Mouse (Mus musculus): Measurements from ENCODE around the gene Stat4. TPM values are rescaled to one million over a fixed set of nuclear protein-coding genes. Genes with fewer than 3 reads are reported as not detected.

The Stat4 gene
- polyA plus RNA-seq, 1 experiment: not detected

DNA sequence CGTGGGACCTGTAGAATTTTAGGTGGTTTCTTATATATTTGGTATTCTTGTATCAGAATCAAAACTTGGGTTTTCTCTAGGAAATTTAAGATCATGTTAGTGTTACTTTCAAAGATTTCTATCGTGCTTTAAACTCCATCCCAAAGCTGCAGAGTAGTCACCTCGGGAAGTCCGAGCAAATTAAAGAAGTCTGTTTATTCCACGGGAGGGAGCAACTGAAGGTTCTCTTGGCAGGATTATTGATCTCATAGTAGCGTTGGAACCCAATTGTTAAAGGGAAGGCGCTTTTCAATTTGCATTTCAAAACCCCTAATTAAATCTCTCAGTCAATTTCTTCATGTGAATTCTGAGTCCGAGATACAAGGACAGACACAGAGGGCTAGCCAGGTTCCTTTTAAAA, 93.4 kb downstream of the Stat4 start:
- no peaks in the 10 kb centered on the region for H3K79me2 ChIP-seq (ENCODE audit: control insufficient read depth, insufficient read depth)
- H3K4me3 ChIP-seq: no peak overlapping the region
- H3K36me3 ChIP-seq (ENCODE audit: control insufficient read depth, insufficient read depth): no peaks in the 10 kb centered on the region
- no peak for TF ChIP-seq MYOD1 (IDR thresholded peaks at IDR 0.05; ENCODE audit: control insufficient read depth in 1 of 3, insufficient read length in 2 of 3, low read depth in 2 of 3)
- TF ChIP-seq REST (IDR thresholded peaks at IDR 0.05; ENCODE audit: insufficient read depth, insufficient read length): no peak
- no peak for TF ChIP-seq POLR2AphosphoS2 (IDR thresholded peaks at IDR 0.05; ENCODE audit: insufficient read length, low read depth)
- TF ChIP-seq MAX (IDR thresholded peaks at IDR 0.05; ENCODE audit: low read depth): no peak
- TF ChIP-seq USF1 (IDR thresholded peaks at IDR 0.05; ENCODE audit: low read depth): no peak
- no peak for TF ChIP-seq TCF12 (IDR thresholded peaks at IDR 0.05; ENCODE audit: insufficient read depth, poor library complexity, severe bottlenecking)
- no peak for TF ChIP-seq SRF (IDR thresholded peaks at IDR 0.05; ENCODE audit: control insufficient read depth, insufficient read length, low read depth)
- TF ChIP-seq E2F4 (IDR thresholded peaks at IDR 0.05; ENCODE audit: insufficient read depth): no peak
- no peak for TF ChIP-seq MYOG (IDR thresholded peaks at IDR 0.05; ENCODE audit: control insufficient read depth in 1 of 3, insufficient read depth in 1 of 3, insufficient read length in 2 of 3, low read depth in 2 of 3)
- no peak overlapping the region for H3ac ChIP-seq (ENCODE audit: control insufficient read depth, insufficient read length)
- peaks cover 11% of the 10 kb centered on the region for H3K27me3 ChIP-seq (ENCODE audit: control insufficient read depth, insufficient read depth, insufficient read length)
- H3K4me2 ChIP-seq (ENCODE audit: low read depth): no peak overlapping the region

DNA sequence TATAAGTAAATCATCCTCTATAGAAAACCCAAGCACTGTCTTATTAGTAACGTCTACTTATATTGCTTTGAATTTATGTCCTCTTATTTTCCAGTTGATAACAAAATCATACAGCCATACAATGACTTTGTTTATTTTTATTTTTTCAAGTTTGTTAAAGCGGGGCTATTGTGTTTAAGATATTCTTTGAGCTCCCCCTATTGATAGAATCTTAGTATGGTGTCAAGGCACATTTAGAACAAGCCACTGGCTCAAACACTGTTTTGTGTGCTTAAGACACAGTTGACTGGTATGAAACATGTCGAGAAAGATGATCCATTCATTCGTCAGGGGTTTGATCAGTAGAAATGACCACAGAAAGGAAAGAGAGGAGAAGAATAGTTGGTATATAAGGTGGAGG, 99.3 kb downstream of the Stat4 start:
- TF ChIP-seq POLR2A (IDR thresholded peaks at IDR 0.05; ENCODE audit: insufficient read length, low read depth) (no peak), MYOG (IDR thresholded peaks at IDR 0.05; ENCODE audit: control insufficient read depth in 1 of 3, insufficient read depth in 1 of 3, insufficient read length in 2 of 3, low read depth in 2 of 3) (no peak), MAX (IDR thresholded peaks at IDR 0.05; ENCODE audit: low read depth) (no peak), USF1 (IDR thresholded peaks at IDR 0.05; ENCODE audit: low read depth) (no peak), TCF12 (IDR thresholded peaks at IDR 0.05; ENCODE audit: insufficient read depth, poor library complexity, severe bottlenecking) (no peak), REST (IDR thresholded peaks at IDR 0.05; ENCODE audit: insufficient read depth, insufficient read length) (no peak), TCF3 (IDR thresholded peaks at IDR 0.05; ENCODE audit: insufficient read length, low read depth) (no peak), POLR2AphosphoS2 (IDR thresholded peaks at IDR 0.05; ENCODE audit: insufficient read length, low read depth) (no peak), MYOD1 (IDR thresholded peaks at IDR 0.05; ENCODE audit: control insufficient read depth in 1 of 3, insufficient read length in 2 of 3, low read depth in 2 of 3) (no peak), CEBPB (IDR thresholded peaks at IDR 0.05; ENCODE audit: insufficient read depth, poor library complexity, severe bottlenecking) (no peak), E2F4 (IDR thresholded peaks at IDR 0.05; ENCODE audit: insufficient read depth) (no peak), SRF (IDR thresholded peaks at IDR 0.05; ENCODE audit: control insufficient read depth, insufficient read length, low read depth) (no peak)
- no peaks in the 10 kb centered on the region for H3K27me3 ChIP-seq (ENCODE audit: control insufficient read depth, insufficient read depth, insufficient read length)

DNA sequence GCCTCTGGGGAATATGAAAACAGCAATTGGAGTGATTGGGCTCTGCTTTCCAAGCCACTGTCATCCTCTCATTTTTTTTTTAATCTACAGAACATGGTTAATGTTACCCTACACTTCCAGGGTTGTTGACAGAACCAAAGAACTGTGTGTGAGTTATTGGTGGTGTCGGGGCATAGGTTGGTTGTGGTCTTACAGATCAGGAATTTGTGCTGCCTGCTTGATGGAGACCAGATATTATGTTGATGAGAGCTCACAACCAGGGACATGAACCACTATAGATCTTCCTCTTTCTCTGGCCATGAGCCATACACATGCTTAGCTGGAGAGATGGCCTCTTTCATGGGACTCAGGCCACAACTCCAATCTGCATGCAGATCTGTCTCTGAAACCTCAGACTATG, 100.2 kb downstream of the Stat4 start:
- Histone ChIP-seq H3ac (ENCODE audit: control insufficient read depth, insufficient read length) (no peak overlapping the region), H3K79me2 (ENCODE audit: control insufficient read depth, insufficient read depth) (no peaks in the 10 kb centered on the region), H3K4me2 (ENCODE audit: low read depth) (no peak overlapping the region), H3K36me3 (ENCODE audit: control insufficient read depth, insufficient read depth) (no peaks in the 10 kb centered on the region), H3K4me3 (no peak overlapping the region), H3K27me3 (ENCODE audit: control insufficient read depth, insufficient read depth, insufficient read length) (no peaks in the 10 kb centered on the region)
- TF ChIP-seq MYOD1 (IDR thresholded peaks at IDR 0.05; ENCODE audit: control insufficient read depth in 1 of 3, insufficient read length in 2 of 3, low read depth in 2 of 3) (no peak), MYOG (IDR thresholded peaks at IDR 0.05; ENCODE audit: control insufficient read depth in 1 of 3, insufficient read depth in 1 of 3, insufficient read length in 2 of 3, low read depth in 2 of 3) (no peak), E2F4 (IDR thresholded peaks at IDR 0.05; ENCODE audit: insufficient read depth) (no peak), POLR2AphosphoS2 (IDR thresholded peaks at IDR 0.05; ENCODE audit: insufficient read length, low read depth) (no peak), USF1 (IDR thresholded peaks at IDR 0.05; ENCODE audit: low read depth) (no peak), MAX (IDR thresholded peaks at IDR 0.05; ENCODE audit: low read depth) (no peak), REST (IDR thresholded peaks at IDR 0.05; ENCODE audit: insufficient read depth, insufficient read length) (no peak), POLR2A (IDR thresholded peaks at IDR 0.05; ENCODE audit: insufficient read length, low read depth) (no peak), SRF (IDR thresholded peaks at IDR 0.05; ENCODE audit: control insufficient read depth, insufficient read length, low read depth) (no peak)

More for the DNA sequence above, 99.3 kb downstream of the Stat4 start:
- no peaks in the 10 kb centered on the region for H3K79me2 ChIP-seq (ENCODE audit: control insufficient read depth, insufficient read depth)
- H3K4me2 ChIP-seq (ENCODE audit: low read depth): no peak overlapping the region
- no peak overlapping the region for H3ac ChIP-seq (ENCODE audit: control insufficient read depth, insufficient read length)
- H3K4me3 ChIP-seq: no peak overlapping the region
- H3K36me3 ChIP-seq (ENCODE audit: control insufficient read depth, insufficient read depth): no peaks in the 10 kb centered on the region

DNA sequence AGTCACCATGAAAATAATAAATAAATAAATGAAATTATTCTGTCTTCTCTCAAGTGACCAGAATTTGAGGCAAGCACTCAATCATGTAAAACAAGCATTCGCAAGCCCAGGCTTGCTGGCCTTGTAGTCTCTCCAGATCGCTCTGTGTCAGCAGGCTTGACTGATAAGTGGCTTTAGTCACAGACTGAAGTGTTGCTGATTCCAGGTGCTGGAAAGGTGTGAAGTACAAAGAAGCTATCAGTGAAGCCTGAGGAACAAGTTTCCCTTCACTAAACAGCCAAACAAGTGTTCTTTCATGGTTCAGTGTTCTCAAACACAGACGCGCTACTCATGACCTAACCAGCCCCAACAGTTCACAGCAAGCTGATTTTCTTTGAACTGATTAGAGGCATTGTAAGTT, 101.7 kb downstream of the Stat4 start:
- H3K27me3 ChIP-seq (ENCODE audit: control insufficient read depth, insufficient read depth, insufficient read length): peaks cover 4% of the 10 kb centered on the region
- H3K36me3 ChIP-seq (ENCODE audit: control insufficient read depth, insufficient read depth): no peaks in the 10 kb centered on the region
- H3ac ChIP-seq (ENCODE audit: control insufficient read depth, insufficient read length): no peak overlapping the region
- no peak overlapping the region for H3K4me3 ChIP-seq
- H3K4me2 ChIP-seq (ENCODE audit: low read depth): no peak overlapping the region
- TF ChIP-seq POLR2AphosphoS2 (IDR thresholded peaks at IDR 0.05; ENCODE audit: insufficient read length, low read depth) (no peak), REST (IDR thresholded peaks at IDR 0.05; ENCODE audit: insufficient read depth, insufficient read length) (no peak), POLR2A (IDR thresholded peaks at IDR 0.05; ENCODE audit: insufficient read length, low read depth) (no peak), USF1 (IDR thresholded peaks at IDR 0.05; ENCODE audit: low read depth) (no peak), MYOD1 (IDR thresholded peaks at IDR 0.05; ENCODE audit: control insufficient read depth in 1 of 3, insufficient read length in 2 of 3, low read depth in 2 of 3) (no peak), TCF3 (IDR thresholded peaks at IDR 0.05; ENCODE audit: insufficient read length, low read depth) (no peak), MAX (IDR thresholded peaks at IDR 0.05; ENCODE audit: low read depth) (no peak), E2F4 (IDR thresholded peaks at IDR 0.05; ENCODE audit: insufficient read depth) (no peak), MYOG (IDR thresholded peaks at IDR 0.05; ENCODE audit: control insufficient read depth in 1 of 3, insufficient read depth in 1 of 3, insufficient read length in 2 of 3, low read depth in 2 of 3) (no peak), TCF12 (IDR thresholded peaks at IDR 0.05; ENCODE audit: insufficient read depth, poor library complexity, severe bottlenecking) (no peak), SRF (IDR thresholded peaks at IDR 0.05; ENCODE audit: control insufficient read depth, insufficient read length, low read depth) (no peak), CEBPB (IDR thresholded peaks at IDR 0.05; ENCODE audit: insufficient read depth, poor library complexity, severe bottlenecking) (no peak)
- no peaks in the 10 kb centered on the region for H3K79me2 ChIP-seq (ENCODE audit: control insufficient read depth, insufficient read depth)

All from myocyte (in vitro differentiated cells).